Mouse (Mus musculus) heart, postnatal 0 days (tissue): ENCODE measurements around the gene Pacsin1.

Source experiments
- CTCF ChIP-seq: IDR thresholded peaks from 2 replicates; pipeline ENCODE4 v1.5.1; 2016; ENCODE audit warnings: antibody characterized with exemption, control low read depth, low read depth
- EP300 ChIP-seq: IDR thresholded peaks from 2 replicates; pipeline ENCODE4 v1.6.1; 2016; ENCODE audit warnings: antibody characterized with exemption, low read depth

DNA sequence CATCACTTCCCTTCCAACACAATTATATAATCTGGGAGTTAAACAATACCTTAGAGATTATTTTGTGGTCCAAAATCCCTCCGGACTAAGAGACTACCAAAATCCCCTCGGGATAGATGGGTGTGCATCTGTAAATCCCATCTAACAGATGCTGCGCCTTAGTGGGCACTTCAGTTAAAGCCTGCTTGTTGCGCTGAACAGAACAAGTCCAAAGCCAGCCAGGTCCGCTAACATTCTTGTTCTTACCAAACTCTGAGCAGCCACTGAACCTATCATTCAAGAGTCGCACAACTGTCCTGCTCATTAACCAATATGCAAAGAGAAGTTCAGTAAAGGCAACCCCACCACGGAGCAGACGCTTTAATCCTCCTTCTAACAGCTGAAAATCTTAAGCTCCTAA, 34.1 kb upstream of the Pacsin1 start:
- no peak for TF ChIP-seq EP300
- no peak for TF ChIP-seq CTCF
